Mouse (Mus musculus): Measurements from ENCODE around the gene Celsr1.

- TF ChIP-seq GATA1 (IDR thresholded peaks at IDR 0.05; ENCODE audit: borderline replicate concordance, low read length): no peak
- no peak for TF ChIP-seq FLI1 (IDR thresholded peaks at IDR 0.05; ENCODE audit: low read length)
Measured at GRCm38 (mm10) chr15:86082551-86082961, 49.0 kb upstream of the Celsr1 start.
